Mouse (Mus musculus) midbrain, embryonic 15.5 days (tissue): ENCODE results near the gene Minpp1. TPM values are rescaled to one million over a fixed set of nuclear protein-coding genes. Genes with fewer than 3 reads are reported as not detected.
A peak's percentile ranks its signal among the peaks of the same experiment; 100 is the strongest.
"Not testable (repeated sequence)": the region's sequence is repeated elsewhere in the genome, so short reads cannot be mapped to it uniquely, and the experiment has no call there.

Experiments
- ATAC-seq: fragments of 200-750 bp; cut with Nextera tagmentation; replicated peaks from 2 replicates; pipeline ENCODE4 v1.8.0; 2017; ENCODE audit warnings: moderate TSS enrichment
- H3K27ac ChIP-seq: fragments of 300-500 bp; sonication (generic); 2 replicates; pipeline ENCODE4 v1.5.1; 2015; ENCODE audit warnings: mild to moderate bottlenecking, inconsistent platforms
- H3K27me3 ChIP-seq: fragments of 300-500 bp; sonication (generic); replicated peaks from 2 replicates; pipeline ENCODE4 v1.6.1; 2015; ENCODE audit warnings: inconsistent platforms
- H3K36me3 ChIP-seq: fragments of 300-500 bp; sonication (generic); replicated peaks from 2 replicates; pipeline ENCODE4 v1.6.1; 2015; ENCODE audit warnings: inconsistent platforms
- H3K4me1 ChIP-seq: fragments of 300-500 bp; sonication (generic); 2 replicates; pipeline ENCODE4 v1.6.1; 2015; ENCODE audit warnings: inconsistent platforms
- H3K4me2 ChIP-seq: fragments of 300-500 bp; sonication (generic); 2 replicates; pipeline ENCODE4 v1.6.1; 2015; ENCODE audit warnings: inconsistent platforms, mild to moderate bottlenecking, moderate library complexity
- H3K4me3 ChIP-seq: fragments of 300-500 bp; sonication (generic); 2 replicates; pipeline ENCODE4 v1.5.1; 2015; ENCODE audit warnings: mild to moderate bottlenecking, inconsistent platforms
- H3K9ac ChIP-seq: fragments of 300-500 bp; sonication (generic); 2 replicates; pipeline ENCODE4 v1.6.1; 2015; ENCODE audit warnings: mild to moderate bottlenecking, inconsistent platforms
- H3K9me3 ChIP-seq: fragments of 300-500 bp; sonication (generic); 2 replicates; pipeline ENCODE4 v1.6.1; 2016; ENCODE audit warnings: inconsistent platforms
- WGBS: fragments of 180-500 bp; shearing (Covaris S2); methylation state at CpG from one replicate; pipeline ENCODE4 v1.1.7; 2015; ENCODE audit warnings: mixed read lengths; 5-methylcytosine and 5-hydroxymethylcytosine counted together
- polyA plus RNA-seq: library from polyadenylated mRNA; unstranded; fragments of >200 nt; fragmentation: Nextera tagmentation; extraction: Ambion mirVana; gene quantifications from 2 replicates; pipeline ENCODE4 v1.2.1, GENCODE M21; 2015

Gene Minpp1
- polyA plus RNA-seq, 1 experiment from 2014 or later: 63.0 TPM

GRCm38 (mm10) chr19:32476016-32476711 lies 9.4 kb upstream of the Minpp1 start:
- Histone ChIP-seq H3K9ac (no peak overlapping the region), H3K36me3 (no peaks in the 10 kb centered on the region), H3K27ac (no peak overlapping the region), H3K4me3 (no peak overlapping the region), H3K9me3 (no peaks in the 10 kb centered on the region), H3K27me3 (no peaks in the 10 kb centered on the region), H3K4me2 (no peak overlapping the region), H3K4me1 (no peaks in the 10 kb centered on the region)
- ATAC-seq: no peak
- WGBS: 90% methylated on average over 12 of the region's 12 CpGs

- H3K4me1 ChIP-seq: no peaks in the 10 kb centered on the region
- ATAC-seq: no peak
- H3K36me3 ChIP-seq: no peaks in the 10 kb centered on the region
- no peaks in the 10 kb centered on the region for H3K27me3 ChIP-seq
- 88% methylated on average over 4 of the region's 4 CpGs for WGBS
- no peak overlapping the region for H3K9ac ChIP-seq
- H3K4me3 ChIP-seq: no peak overlapping the region
- H3K9me3 ChIP-seq: no peaks in the 10 kb centered on the region
- no peak overlapping the region for H3K27ac ChIP-seq
- no peak overlapping the region for H3K4me2 ChIP-seq
Observed at GRCm38 (mm10) chr19:32476712-32477052, 8.9 kb upstream of the Minpp1 start.

DNA sequence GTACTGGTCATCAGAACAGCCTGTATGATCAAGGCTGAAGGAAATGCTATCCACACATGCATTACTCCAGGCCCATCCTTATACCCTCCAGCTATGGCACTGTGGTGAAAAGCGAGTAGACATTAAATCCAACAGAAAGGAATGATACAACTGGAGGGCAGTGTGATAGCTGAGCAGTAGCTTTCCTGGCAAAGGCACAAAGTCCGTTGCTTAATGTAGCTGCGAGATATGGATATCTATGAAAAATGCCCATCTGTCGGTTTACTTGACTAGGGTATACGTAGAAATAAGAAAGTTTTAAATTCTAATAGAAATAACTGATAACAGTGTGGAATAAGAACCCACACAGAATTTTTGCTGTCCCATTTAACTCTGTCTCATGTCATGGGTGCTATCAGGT lies 5.3 kb upstream of the Minpp1 start:
- no peak overlapping the region for H3K4me2 ChIP-seq
- H3K9me3 ChIP-seq: no peaks in the 10 kb centered on the region
- WGBS: 89% methylated on average over 5 of the region's 5 CpGs
- ATAC-seq: no peak
- H3K27ac ChIP-seq: no peak overlapping the region
- no peaks in the 10 kb centered on the region for H3K27me3 ChIP-seq
- H3K36me3 ChIP-seq: no peaks in the 10 kb centered on the region
- no peak overlapping the region for H3K9ac ChIP-seq
- peaks cover 5% of the 10 kb centered on the region for H3K4me1 ChIP-seq
- H3K4me3 ChIP-seq: no peak overlapping the region

DNA sequence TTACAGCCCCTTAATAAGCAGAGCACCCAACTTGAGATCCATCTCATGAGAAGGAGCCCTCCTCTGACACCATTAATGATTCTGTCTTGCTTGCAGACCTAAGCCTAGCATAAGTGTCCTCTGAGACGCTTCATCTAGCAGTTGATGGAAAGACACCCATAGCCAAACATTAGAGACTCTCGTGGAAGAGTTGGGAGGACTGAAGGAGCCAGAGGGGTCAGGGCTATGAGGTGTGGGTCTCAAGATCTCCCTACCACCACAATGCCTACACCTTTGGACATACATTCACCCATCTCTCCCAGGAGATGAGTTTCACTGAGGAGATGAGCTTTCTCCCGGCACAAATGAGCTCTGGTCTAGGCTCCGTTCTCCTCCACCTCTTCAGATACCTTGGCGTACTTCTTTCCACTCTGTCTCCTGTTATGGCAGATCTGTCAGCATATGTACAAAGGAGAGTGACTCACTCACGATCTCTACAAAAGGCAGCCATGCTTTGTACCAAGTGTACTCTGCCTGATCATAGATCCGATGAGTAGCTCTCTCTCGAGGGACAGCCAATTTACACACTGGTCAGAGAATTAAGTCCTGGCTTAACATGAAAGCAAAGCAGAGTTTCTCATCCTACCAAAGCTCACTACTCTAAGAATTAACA lies 4.7 kb upstream of the Minpp1 start:
- no peak overlapping the region for H3K27ac ChIP-seq
- peaks cover 5% of the 10 kb centered on the region for H3K4me1 ChIP-seq
- H3K9ac ChIP-seq: no peak overlapping the region
- no peaks in the 10 kb centered on the region for H3K36me3 ChIP-seq
- 88% methylated on average over 8 of the region's 8 CpGs for WGBS
- no peaks in the 10 kb centered on the region for H3K27me3 ChIP-seq
- no peaks in the 10 kb centered on the region for H3K9me3 ChIP-seq
- H3K4me3 ChIP-seq: no peak overlapping the region
- H3K4me2 ChIP-seq: no peak overlapping the region
- no peak for ATAC-seq

DNA sequence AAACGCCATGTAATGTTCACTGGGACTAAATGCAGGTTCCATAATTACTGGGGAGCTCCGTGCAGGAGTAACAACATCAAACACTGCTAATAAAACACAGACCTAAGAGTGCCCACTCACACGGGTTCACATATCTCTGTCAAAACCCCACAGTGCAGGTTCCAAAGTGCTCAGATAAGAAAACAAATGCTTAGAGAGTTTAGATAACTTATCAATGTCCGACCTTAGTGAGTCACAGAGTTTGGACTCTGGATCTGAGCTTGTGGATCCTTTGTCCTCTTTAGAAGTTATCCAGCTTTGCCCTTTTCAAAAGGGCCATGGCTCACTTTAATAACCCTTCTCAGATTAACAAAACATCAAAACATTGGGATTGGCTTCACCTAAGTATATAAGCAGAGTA lies 4.1 kb upstream of the Minpp1 start:
- ATAC-seq: no peak
- 81% methylated on average over 4 of the region's 4 CpGs for WGBS
- Histone ChIP-seq H3K27ac (no peak overlapping the region), H3K27me3 (no peaks in the 10 kb centered on the region), H3K36me3 (no peaks in the 10 kb centered on the region), H3K9ac (no peak overlapping the region), H3K4me3 (no peak overlapping the region), H3K4me2 (no peak overlapping the region), H3K9me3 (no peaks in the 10 kb centered on the region), H3K4me1 (peaks cover 6% of the 10 kb centered on the region)

DNA sequence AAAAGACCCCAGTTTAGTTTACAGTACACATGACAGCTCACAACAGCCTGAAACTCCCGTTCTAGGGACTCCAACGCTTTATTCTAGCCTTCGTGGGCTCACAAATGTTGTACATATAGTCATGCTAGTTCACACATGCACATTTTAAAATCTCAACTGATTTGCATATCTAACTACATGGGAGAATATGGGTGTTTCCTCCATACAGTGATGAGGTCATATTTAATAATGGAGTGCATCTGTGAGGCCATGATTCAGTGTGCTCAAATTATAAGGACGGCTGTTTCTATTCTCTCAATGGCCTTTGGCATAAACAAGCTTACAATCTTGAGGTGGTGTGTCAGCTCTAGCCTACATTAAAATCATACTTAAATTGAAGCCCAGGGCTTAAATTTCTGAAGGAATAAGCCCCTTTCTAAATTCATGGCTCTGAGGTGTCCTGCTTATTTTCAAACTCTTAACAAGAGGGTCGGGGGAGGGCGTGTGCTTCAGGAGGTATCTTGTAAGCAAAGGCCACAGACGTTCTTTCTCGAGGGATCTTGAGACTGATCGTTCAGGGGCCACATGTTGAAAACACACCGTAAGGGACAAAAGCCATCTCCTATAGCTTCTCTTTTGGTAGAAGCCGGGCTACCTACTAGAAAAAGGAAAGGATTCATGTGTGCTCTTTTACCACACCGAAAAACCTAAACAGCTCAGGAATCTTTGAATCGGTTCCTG lies 468 bp upstream of the Minpp1 start:
- Histone ChIP-seq H3K9ac (peak overlapping the region; percentile 88), H3K27me3 (no peaks in the 10 kb centered on the region), H3K36me3 (no peaks in the 10 kb centered on the region), H3K4me1 (peaks cover 29% of the 10 kb centered on the region), H3K4me2 (peak overlapping the region; percentile 76), H3K27ac (peak overlapping the region; percentile 90), H3K4me3 (peak overlapping the region; percentile 63), H3K9me3 (no peaks in the 10 kb centered on the region)
- ATAC-seq: peak; percentile 15
- WGBS: 18% methylated on average over 13 of the region's 13 CpGs

- not testable (repeated sequence) for H3K9me3 ChIP-seq, H3K27me3 ChIP-seq, H3K36me3 ChIP-seq
- Histone ChIP-seq H3K9ac (peak overlapping the region; percentile 88), H3K4me2 (peak overlapping the region; percentile 76), H3K4me3 (peak overlapping the region; percentile 63), H3K4me1 (peaks cover 29% of the 10 kb centered on the region), H3K27ac (peak overlapping the region; percentile 90)
- ATAC-seq: peak; percentile 91
- WGBS: under 1% methylated on average over 47 of the region's 47 CpGs
Observed at GRCm38 (mm10) chr19:32486106-32486724, 646 bp downstream of the Minpp1 start.

GRCm38 (mm10) chr19:32487595-32488255 lies 2.2 kb downstream of the Minpp1 start:
- H3K4me3 ChIP-seq: 0 out of 2 replicates have a peak overlapping the region, but pooled peaks have one; percentile 63
- no peak for ATAC-seq
- peaks cover 29% of the 10 kb centered on the region for H3K4me1 ChIP-seq
- no peak overlapping the region for H3K27ac ChIP-seq
- H3K9ac ChIP-seq: no peak overlapping the region
- H3K27me3 ChIP-seq: no peaks in the 10 kb centered on the region
- 93% methylated on average over 8 of the region's 8 CpGs for WGBS
- H3K9me3 ChIP-seq: no peaks in the 10 kb centered on the region
- 0 out of 2 replicates have a peak, but pooled peaks cover 6% of the 10 kb centered on the region for H3K36me3 ChIP-seq
- peak overlapping the region; percentile 76 for H3K4me2 ChIP-seq

- 89% methylated on average over 12 of the region's 12 CpGs for WGBS
- Histone ChIP-seq H3K36me3 (0 out of 2 replicates have a peak, but pooled peaks cover 6% of the 10 kb centered on the region), H3K27ac (no peak overlapping the region), H3K4me3 (no peak overlapping the region), H3K27me3 (no peaks in the 10 kb centered on the region), H3K9me3 (no peaks in the 10 kb centered on the region), H3K9ac (no peak overlapping the region), H3K4me2 (no peak overlapping the region), H3K4me1 (peaks cover 29% of the 10 kb centered on the region)
- ATAC-seq: no peak
Observed at GRCm38 (mm10) chr19:32489166-32489895, 3.8 kb downstream of the Minpp1 start.

GRCm38 (mm10) chr19:32490976-32491375 lies 5.4 kb downstream of the Minpp1 start:
- peaks cover 24% of the 10 kb centered on the region for H3K4me1 ChIP-seq
- no peak overlapping the region for H3K9ac ChIP-seq
- H3K4me2 ChIP-seq: no peak overlapping the region
- no peak overlapping the region for H3K4me3 ChIP-seq
- no peak for ATAC-seq
- no peaks in the 10 kb centered on the region for H3K9me3 ChIP-seq
- no peak overlapping the region for H3K27ac ChIP-seq
- 100% methylated on average over 2 of the region's 2 CpGs for WGBS
- H3K36me3 ChIP-seq: 0 out of 2 replicates have a peak, but pooled peaks cover 6% of the 10 kb centered on the region
- H3K27me3 ChIP-seq: no peaks in the 10 kb centered on the region

- 98% methylated on average over 3 of the region's 3 CpGs for WGBS
- Histone ChIP-seq H3K9ac (no peak overlapping the region), H3K4me2 (no peak overlapping the region), H3K36me3 (peaks cover 6% of the 10 kb centered on the region; the same call in 1 of the 2 replicates), H3K4me1 (peaks cover 15% of the 10 kb centered on the region), H3K9me3 (no peaks in the 10 kb centered on the region), H3K27me3 (no peaks in the 10 kb centered on the region), H3K27ac (no peak overlapping the region), H3K4me3 (no peak overlapping the region)
- ATAC-seq: no peak
Observed at GRCm38 (mm10) chr19:32492339-32492738, 6.8 kb downstream of the Minpp1 start.
